In genomic region chr8:33991165-33991916, GRCm38 (mm10) we compare ENCODE assay signal across 9 mouse cellular contexts.
A peak's percentile ranks its signal among the peaks of the same experiment; 100 is the strongest.
DNase-seq lines count a peak whose midpoint lies in the region; ATAC-seq lines count a peak whose summit lies in the region.
"Had no signal": no experiment of that assay in that cellular context is flagged by ENCODE, and none has a peak within 500 bp of the region (broad histone marks: within the 10 kb centered on the region; RNA-seq: fewer than 3 reads in every experiment).

No protein-coding gene starts in this region.

- H3K4me2 ChIP-seq in kidney, embryonic 14.5 days (replicated peaks; ENCODE audit: low read depth, low read length) = no peak overlapping the region; the same call in 1 of the 2 replicates
- H3K4me2 ChIP-seq in embryonic facial prominence, embryonic 14.5 days (ENCODE audit: low read depth, low read length) = peak overlapping the region; percentile 33
- peak overlapping the region; percentile 35 for H3K4me2 ChIP-seq in limb, embryonic 12.5 days
- H3K4me2 ChIP-seq in neural tube, embryonic 11.5 days (ENCODE audit: low read depth) = peak overlapping the region; percentile 17; the same call in 1 of the 2 replicates

- DNase-seq in kidney, postnatal 14 days = no peak
- DNase-seq in embryonic facial prominence, embryonic 14.5 days (ENCODE audit: low spot score) = no peak
- peak; percentile 37 for DNase-seq in neural tube, embryonic 11.5 days (ENCODE audit: low spot score)
- DNase-seq in thymus, postnatal 36 days = no peak
- DNase-seq in left cerebral cortex, postnatal 14 days (ENCODE audit: low spot score in 2 of 2) = no peak
- DNase-seq in gastrocnemius, postnatal 36 days = no peak
- DNase-seq: right cerebral cortex, adult 18-20 months had no signal

- no peak overlapping the region; the same call in 1 of the 2 replicates for H3K4me3 ChIP-seq in kidney, embryonic 14.5 days (ENCODE audit: low read length)
- H3K4me3 ChIP-seq in embryonic facial prominence, embryonic 14.5 days (ENCODE audit: low read depth, low read length) = no peak overlapping the region
- H3K4me3 ChIP-seq in limb, embryonic 12.5 days (replicated peaks) = no peak overlapping the region
- H3K4me3 ChIP-seq in neural tube, embryonic 11.5 days (ENCODE audit: low read depth, low read length) = no peak overlapping the region

- peaks cover 16% of the 10 kb centered on the region for H3K4me1 ChIP-seq in kidney, embryonic 14.5 days (ENCODE audit: control insufficient read depth, insufficient read depth, low read length)
- H3K4me1 ChIP-seq in embryonic facial prominence, embryonic 14.5 days (ENCODE audit: control insufficient read depth, insufficient read depth, low read length) = 0 out of 2 replicates have a peak, but pooled peaks cover 5% of the 10 kb centered on the region
- H3K4me1 ChIP-seq in limb, embryonic 12.5 days (replicated peaks) = peaks cover 15% of the 10 kb centered on the region
- H3K4me1 ChIP-seq in neural tube, embryonic 11.5 days (ENCODE audit: control insufficient read depth, insufficient read depth, low read length) = no peaks in the 10 kb centered on the region

- H3K9ac ChIP-seq in kidney, embryonic 14.5 days (ENCODE audit: low read depth, low read length) = peak overlapping the region; percentile 5; the same call in 1 of the 2 replicates
- no peak overlapping the region for H3K9ac ChIP-seq in embryonic facial prominence, embryonic 14.5 days (ENCODE audit: low read depth, low read length)
- H3K9ac ChIP-seq in limb, embryonic 12.5 days (replicated peaks) = no peak overlapping the region
- peak overlapping the region; percentile 29; the same call in 1 of the 2 replicates for H3K9ac ChIP-seq in neural tube, embryonic 11.5 days (ENCODE audit: low read length)

- 34% methylated on average over 17 of the region's 17 CpGs for WGBS in kidney, embryonic 14.5 days
- 39% methylated on average over 17 of the region's 17 CpGs for WGBS in embryonic facial prominence, embryonic 14.5 days
- 35% methylated on average over 17 of the region's 17 CpGs for WGBS in limb, embryonic 12.5 days
- 26% methylated on average over 17 of the region's 17 CpGs for WGBS in neural tube, embryonic 11.5 days

- intact Hi-C loops in left cerebral cortex, postnatal 14 days (cut with DNase I) = no loop called here
- intact Hi-C loops in gastrocnemius, postnatal 36 days (cut with DNase I) = no loop called here

- no peaks in the 10 kb centered on the region for H3K27me3 ChIP-seq in kidney, embryonic 14.5 days (ENCODE audit: control insufficient read depth, insufficient read depth, low read length)
- H3K27me3 ChIP-seq in embryonic facial prominence, embryonic 14.5 days (replicated peaks; ENCODE audit: control insufficient read depth, insufficient read depth, low read length) = no peaks in the 10 kb centered on the region
- H3K27me3 ChIP-seq in limb, embryonic 12.5 days = no peaks in the 10 kb centered on the region
- no peaks in the 10 kb centered on the region for H3K27me3 ChIP-seq in neural tube, embryonic 11.5 days (ENCODE audit: control insufficient read depth, insufficient read depth, low read length)

- peak overlapping the region; percentile 81 for H3K27ac ChIP-seq in kidney, embryonic 14.5 days (ENCODE audit: low read depth, low read length)
- H3K27ac ChIP-seq in embryonic facial prominence, embryonic 14.5 days (replicated peaks; ENCODE audit: low read depth, low read length) = no peak overlapping the region
- no peak overlapping the region for H3K27ac ChIP-seq in limb, embryonic 12.5 days
- H3K27ac ChIP-seq in neural tube, embryonic 11.5 days (ENCODE audit: low read depth, low read length) = no peak overlapping the region

- H3K9me3 ChIP-seq in kidney, embryonic 14.5 days (ENCODE audit: control insufficient read depth, low read length) = no peaks in the 10 kb centered on the region
- H3K9me3 ChIP-seq in embryonic facial prominence, embryonic 14.5 days (ENCODE audit: control insufficient read depth, low read length) = no peaks in the 10 kb centered on the region
- no peaks in the 10 kb centered on the region for H3K9me3 ChIP-seq in limb, embryonic 12.5 days
- H3K9me3 ChIP-seq in neural tube, embryonic 11.5 days (ENCODE audit: control insufficient read depth, low read length) = no peaks in the 10 kb centered on the region

- ATAC-seq in kidney, embryonic 14.5 days (ENCODE audit: low FRiP score, low TSS enrichment) = peak; percentile 25
- peak; percentile 33; the same call in 1 of the 2 replicates for ATAC-seq in embryonic facial prominence, embryonic 14.5 days (ENCODE audit: low read depth)
- peak; percentile 52; the same call in 1 of the 2 replicates for ATAC-seq in limb, embryonic 12.5 days (ENCODE audit: insufficient number of reproducible peaks, insufficient read depth, low FRiP score, low TSS enrichment, low read depth)
- peak; percentile 46; the same call in 1 of the 2 replicates for ATAC-seq in neural tube, embryonic 11.5 days (ENCODE audit: insufficient read depth, low FRiP score, low TSS enrichment)

- H3K36me3 ChIP-seq in kidney, embryonic 14.5 days (ENCODE audit: control insufficient read depth, insufficient read depth, low read length) = no peaks in the 10 kb centered on the region
- no peaks in the 10 kb centered on the region for H3K36me3 ChIP-seq in embryonic facial prominence, embryonic 14.5 days (ENCODE audit: control insufficient read depth, insufficient read depth, low read length)
- no peaks in the 10 kb centered on the region for H3K36me3 ChIP-seq in limb, embryonic 12.5 days
- H3K36me3 ChIP-seq in neural tube, embryonic 11.5 days (ENCODE audit: control insufficient read depth, insufficient read depth, low read length) = no peaks in the 10 kb centered on the region

Comparison
In these comparisons a context has a peak if more than half of its experiments do, and no peak if none do; other contexts are left out.
1. H3K9ac ChIP-seq: peak in kidney, embryonic 14.5 days (single experiment) and neural tube, embryonic 11.5 days (single experiment); none in embryonic facial prominence, embryonic 14.5 days (single experiment) and limb, embryonic 12.5 days (single experiment).
2. Peak in every context shown above with its lines, with median percentiles within 50 percentile points of each other: ATAC-seq.